Mouse (Mus musculus) B cell, adult 62 days (primary cell): Measurements from ENCODE around the gene Pigx. TPM values are rescaled to one million over a fixed set of nuclear protein-coding genes. Genes with fewer than 3 reads are reported as not detected.

ENCODE experiments used
- total RNA-seq: library from RNA; stranded (reverse); gene quantifications from 4 replicates; pipeline ENCODE4 v1.2.4, GENCODE M21; 2023

Gene Pigx
- 21.0 to 31.7 TPM (median 25.0 TPM) in 4 replicates for total RNA-seq

DNA sequence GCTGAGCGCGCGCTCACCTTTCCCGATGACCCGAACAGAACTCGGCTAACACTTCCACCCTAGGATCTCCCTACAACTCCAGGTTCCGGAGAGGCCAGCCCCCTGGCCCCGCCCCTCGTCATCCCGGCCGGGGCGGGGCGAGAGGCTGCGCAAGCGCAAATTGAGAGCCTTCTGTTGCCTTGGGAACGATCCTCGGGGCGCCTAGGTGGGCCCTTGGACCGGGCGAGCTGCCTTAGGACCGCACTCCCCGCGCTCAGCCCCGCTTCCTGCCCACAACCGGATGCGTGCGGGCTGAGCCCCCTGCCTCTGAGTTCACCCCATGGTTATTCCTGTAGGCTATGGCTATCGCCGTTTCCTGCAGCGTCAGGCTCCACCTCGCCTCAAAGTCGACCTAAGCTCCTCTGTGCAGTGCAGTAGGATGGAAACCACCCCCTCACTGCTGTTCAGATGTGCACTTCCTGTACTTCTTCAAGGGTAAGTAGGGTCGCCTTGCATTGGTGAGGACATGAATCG is at the start of gene Pigx, which contains the start of gene Cep19:
Gene Pigx, minus strand, starts transcription at position 103 of the 513 bp plus-strand sequence.
Gene Cep19, plus strand, starts transcription at position 163 of the 513 bp plus-strand sequence.

DNA sequence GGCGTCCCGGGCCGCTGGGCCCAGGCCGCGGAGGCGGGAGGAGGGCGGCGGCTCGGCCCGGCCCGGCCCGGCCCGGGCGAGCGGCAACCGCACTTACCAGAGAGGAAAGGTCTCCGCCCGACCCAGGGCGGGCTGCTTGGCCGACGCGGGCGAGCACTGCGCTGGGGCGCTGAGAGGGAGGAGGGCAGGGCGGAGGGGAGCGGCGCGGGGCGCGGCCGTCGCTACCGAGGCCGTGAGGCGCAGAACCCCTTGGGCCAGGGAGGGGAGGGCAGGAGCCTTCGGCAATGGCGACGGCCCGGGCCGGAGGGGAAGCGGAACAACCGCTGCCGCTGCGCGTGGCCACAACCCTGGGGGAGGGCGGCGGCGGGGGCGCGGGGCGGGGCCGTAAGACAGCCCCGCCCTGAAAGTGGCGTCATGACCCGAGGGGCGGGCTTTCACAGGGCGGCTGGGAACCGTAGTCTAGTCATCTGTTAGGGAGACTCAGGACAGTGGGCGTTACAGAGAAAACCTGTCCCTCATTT is 20.5 kb downstream of the Pigx start, which contains the start of gene Pak2:
Gene Pak2, minus strand, starts transcription at position 352 of the 521 bp plus-strand sequence.

Other genes with a start within 250 kb of the Pigx start
- 0.13 TPM in 1 of 4 replicates, not detected in the others for gene Meltf, start 220.9 kb downstream of the Pigx start, total RNA-seq
- gene Pigz, start 165.9 kb downstream of the Pigx start, total RNA-seq, result not detected in 4 replicates
- gene 0610012G03Rik, start 151.2 kb downstream of the Pigx start, total RNA-seq, result 13.9 to 18.6 TPM (median 17.0 TPM) in 4 replicates
- gene Ncbp2, start 151.2 kb downstream of the Pigx start, total RNA-seq, result 17.8 to 24.6 TPM (median 23.0 TPM) in 4 replicates
- 29.2 to 32.6 TPM (median 32.3 TPM) in 4 replicates for gene Senp5, start 96.5 kb downstream of the Pigx start, total RNA-seq
- 76.5 to 83.8 TPM (median 78.1 TPM) in 4 replicates for gene Pak2, start 20.4 kb downstream of the Pigx start, total RNA-seq
- gene Cep19, start 60 bp upstream of the Pigx start, total RNA-seq, result 3.0 to 5.2 TPM (median 4.4 TPM) in 4 replicates
- 263 to 290 TPM (median 275 TPM) in 4 replicates for gene Nrros, start 65.9 kb upstream of the Pigx start, total RNA-seq
- gene Bex6, start 80.1 kb upstream of the Pigx start, total RNA-seq, result not detected in 4 replicates
- gene Fbxo45, start 147.4 kb upstream of the Pigx start, total RNA-seq, result 8.4 to 10.4 TPM (median 9.4 TPM) in 4 replicates
- 10.2 to 12.1 TPM (median 11.1 TPM) in 4 replicates for gene Wdr53, start 147.5 kb upstream of the Pigx start, total RNA-seq
- gene Smco1, start 171.7 kb upstream of the Pigx start, total RNA-seq, result 0.83 to 1.7 TPM (median 0.96 TPM) in 4 replicates
- gene Rnf168, start 177.7 kb upstream of the Pigx start, total RNA-seq, result 14.1 to 18.5 TPM (median 16.5 TPM) in 4 replicates
- 52.4 to 83.7 TPM (median 65.5 TPM) in 4 replicates for gene Ubxn7, start 232.5 kb upstream of the Pigx start, total RNA-seq